Mouse (Mus musculus) liver, embryonic 12.5 days (tissue): Measurements from ENCODE around the gene Naaladl2. TPM values are rescaled to one million over a fixed set of nuclear protein-coding genes. Genes with fewer than 3 reads are reported as not detected.

ENCODE experiments used
- ATAC-seq: fragments of 200-750 bp; cut with Nextera tagmentation; 2 replicates; pipeline ENCODE4 v1.8.0; 2017; ENCODE audit warnings: moderate number of reproducible peaks, mild to moderate bottlenecking, moderate library complexity
- H3K27ac ChIP-seq: fragments of 300-500 bp; sonication (generic); 2 replicates; pipeline ENCODE4 v1.5.1; 2016; ENCODE audit warnings: mild to moderate bottlenecking
- H3K27me3 ChIP-seq: fragments of 300-500 bp; sonication (generic); replicated peaks from 2 replicates; pipeline ENCODE4 v1.6.1; 2016; ENCODE audit warnings: mild to moderate bottlenecking, moderate library complexity
- H3K36me3 ChIP-seq: fragments of 300-500 bp; sonication (generic); 2 replicates; pipeline ENCODE4 v1.6.1; 2016; ENCODE audit warnings: mild to moderate bottlenecking, moderate library complexity
- H3K4me1 ChIP-seq: fragments of 300-500 bp; sonication (generic); 2 replicates; pipeline ENCODE4 v1.6.1; 2016
- H3K4me2 ChIP-seq: fragments of 300-500 bp; sonication (generic); 2 replicates; pipeline ENCODE4 v1.6.1; 2016; ENCODE audit warnings: mild to moderate bottlenecking, moderate library complexity
- H3K4me3 ChIP-seq: fragments of 300-500 bp; sonication (generic); 2 replicates; pipeline ENCODE4 v1.5.1; 2016; ENCODE audit warnings: mild to moderate bottlenecking, moderate library complexity
- H3K9ac ChIP-seq: fragments of 300-500 bp; sonication (generic); 2 replicates; pipeline ENCODE4 v1.6.1; 2016; ENCODE audit warnings: mild to moderate bottlenecking, moderate library complexity
- H3K9me3 ChIP-seq: fragments of 300-500 bp; sonication (generic); replicated peaks from 2 replicates; pipeline ENCODE4 v1.6.1; 2016; ENCODE audit warnings: mild to moderate bottlenecking, moderate library complexity
- WGBS: fragments of 180-500 bp; shearing (Covaris S2); methylation state at CpG from one replicate; pipeline ENCODE4 v1.1.7; 2016; ENCODE audit not compliant: insufficient replicate concordance; 5-methylcytosine and 5-hydroxymethylcytosine counted together
- polyA plus RNA-seq: library from polyadenylated mRNA; unstranded; fragments of >200 nt; fragmentation: Nextera tagmentation; extraction: Ambion mirVana; gene quantifications from 2 replicates; pipeline ENCODE4 v1.2.1, GENCODE M21; 2016

Gene Naaladl2
- polyA plus RNA-seq, 1 experiment from 2014 or later = 0.25 TPM

DNA sequence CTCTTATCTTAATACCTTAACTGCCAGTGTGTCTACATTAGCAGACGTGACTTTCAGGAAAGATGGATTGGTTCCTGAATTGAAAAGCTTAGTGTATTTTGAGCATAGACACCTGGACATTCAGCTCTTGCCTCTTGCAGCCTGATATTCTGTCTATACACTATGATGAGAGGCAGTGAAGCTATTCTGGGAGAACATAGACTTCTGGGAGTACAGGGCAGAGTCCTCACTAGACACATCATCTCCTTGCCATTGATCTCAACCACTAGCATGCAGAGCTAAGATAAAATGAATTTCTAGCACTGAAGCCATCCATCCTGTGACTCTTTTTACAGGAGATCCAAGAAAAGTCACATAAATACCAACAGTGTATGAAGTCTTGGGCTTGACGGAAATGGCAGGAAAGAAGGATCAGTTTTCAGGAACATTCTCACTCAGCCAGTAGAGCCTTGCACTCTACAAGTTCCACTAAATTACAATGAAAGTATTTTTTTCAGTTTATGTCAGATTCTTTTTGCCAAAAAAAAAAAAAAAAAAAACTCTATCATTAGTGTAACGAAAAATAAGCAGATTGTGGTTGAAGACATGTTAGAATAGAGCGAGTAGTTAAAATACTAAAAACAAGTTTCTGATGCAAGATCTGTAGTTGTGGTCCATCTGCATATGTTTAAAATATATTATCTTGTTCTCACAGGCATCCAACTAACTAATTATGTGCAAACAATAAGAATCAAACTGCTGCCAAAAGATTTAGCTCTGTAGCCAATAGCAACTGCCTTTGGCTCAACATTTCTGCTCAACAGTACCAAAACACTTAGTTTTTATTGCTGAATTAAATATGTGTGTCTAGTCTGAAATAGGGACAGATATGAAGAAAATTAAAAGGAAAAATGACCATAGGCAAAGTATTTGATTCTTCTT, 1171.1 kb downstream of the Naaladl2 start:
- H3K27me3 ChIP-seq = no peaks in the 10 kb centered on the region
- 54% methylated on average over 4 of the region's 4 CpGs for WGBS
- H3K9ac ChIP-seq = no peak overlapping the region
- no peaks in the 10 kb centered on the region for H3K4me1 ChIP-seq
- no peak for ATAC-seq
- no peak overlapping the region for H3K4me3 ChIP-seq
- no peak overlapping the region for H3K27ac ChIP-seq
- H3K36me3 ChIP-seq = no peaks in the 10 kb centered on the region
- H3K4me2 ChIP-seq = no peak overlapping the region
- H3K9me3 ChIP-seq = no peaks in the 10 kb centered on the region

DNA sequence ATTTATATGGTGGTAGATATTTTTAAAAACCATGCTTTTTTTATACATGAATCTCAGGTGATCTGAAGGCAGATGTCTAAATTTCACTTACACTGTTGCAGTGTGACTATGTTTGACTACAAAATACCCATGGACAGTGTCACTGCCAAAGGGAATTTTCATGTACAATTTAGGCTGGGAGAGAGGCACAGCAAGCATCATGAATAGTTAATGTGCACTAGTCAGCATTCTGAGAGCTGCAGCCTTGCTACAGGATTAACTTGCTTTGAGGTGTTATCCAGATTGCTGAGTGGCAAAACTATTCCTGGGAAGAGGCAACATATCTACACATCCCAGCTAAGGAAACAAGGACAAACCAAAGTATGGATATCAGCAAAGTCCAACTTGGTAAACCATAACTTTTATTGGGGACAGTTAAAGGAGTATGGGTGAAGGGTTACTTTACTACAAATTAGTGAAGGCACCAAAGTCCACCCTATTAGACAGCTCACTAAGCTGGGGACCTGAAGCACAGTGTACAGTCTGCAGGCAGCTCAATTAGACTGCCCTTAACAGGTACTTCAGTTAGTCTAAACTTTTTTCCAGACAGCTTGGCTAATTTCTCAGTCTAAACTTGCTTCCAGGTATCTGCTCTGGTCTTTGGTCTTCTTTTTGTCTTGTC, 1181.0 kb downstream of the Naaladl2 start:
- H3K36me3 ChIP-seq = no peaks in the 10 kb centered on the region
- H3K27ac ChIP-seq = no peak overlapping the region
- no peaks in the 10 kb centered on the region for H3K4me1 ChIP-seq
- H3K9ac ChIP-seq = no peak overlapping the region
- H3K9me3 ChIP-seq = no peaks in the 10 kb centered on the region
- no peak overlapping the region for H3K4me3 ChIP-seq
- no peaks in the 10 kb centered on the region for H3K27me3 ChIP-seq
- no peak for ATAC-seq
- H3K4me2 ChIP-seq = no peak overlapping the region

DNA sequence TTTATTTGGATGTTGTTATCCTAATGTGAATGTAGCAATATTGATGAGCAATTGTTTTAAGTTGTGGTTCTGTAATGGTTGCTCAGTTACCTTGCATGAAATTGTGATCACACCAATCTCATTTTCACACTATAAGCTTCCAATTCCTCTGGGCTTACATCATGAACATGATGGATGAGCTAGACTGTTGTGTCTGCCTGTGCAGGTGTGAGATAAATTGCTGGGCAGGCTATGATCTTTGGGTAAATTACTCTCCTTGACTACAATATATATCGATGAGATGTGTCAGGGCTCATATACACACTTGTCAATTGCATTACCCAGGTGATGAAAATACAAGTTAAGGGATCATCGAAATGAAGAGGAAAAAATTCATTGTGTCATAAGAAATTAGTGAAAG, 1197.9 kb downstream of the Naaladl2 start:
- no peak for ATAC-seq
- 43% methylated on average over 2 of the region's 2 CpGs for WGBS
- Histone ChIP-seq H3K4me3 (no peak overlapping the region), H3K36me3 (no peaks in the 10 kb centered on the region), H3K4me2 (no peak overlapping the region), H3K4me1 (no peaks in the 10 kb centered on the region), H3K27me3 (no peaks in the 10 kb centered on the region), H3K9ac (no peak overlapping the region), H3K27ac (no peak overlapping the region), H3K9me3 (no peaks in the 10 kb centered on the region)

DNA sequence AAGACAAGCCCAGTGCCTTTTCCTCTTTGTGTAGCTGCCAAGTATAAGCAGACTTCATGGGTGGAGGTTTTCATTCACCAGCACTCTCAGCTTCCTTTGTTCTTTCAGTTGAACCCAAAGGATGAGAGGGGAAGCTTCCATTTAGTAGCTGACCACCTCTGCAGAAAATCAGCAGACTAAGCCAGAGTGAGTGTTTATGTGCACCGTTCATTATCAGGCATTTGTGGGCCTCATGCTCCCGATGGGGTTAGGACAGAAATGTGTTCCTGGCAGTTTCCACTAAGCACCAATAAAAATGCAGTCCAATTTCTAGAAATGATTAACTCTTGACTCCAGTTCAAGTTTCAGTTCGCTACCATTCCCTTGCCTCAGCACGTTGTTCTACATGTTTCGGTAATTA, 1206.8 kb downstream of the Naaladl2 start:
- no peak for ATAC-seq
- no peaks in the 10 kb centered on the region for H3K4me1 ChIP-seq

DNA sequence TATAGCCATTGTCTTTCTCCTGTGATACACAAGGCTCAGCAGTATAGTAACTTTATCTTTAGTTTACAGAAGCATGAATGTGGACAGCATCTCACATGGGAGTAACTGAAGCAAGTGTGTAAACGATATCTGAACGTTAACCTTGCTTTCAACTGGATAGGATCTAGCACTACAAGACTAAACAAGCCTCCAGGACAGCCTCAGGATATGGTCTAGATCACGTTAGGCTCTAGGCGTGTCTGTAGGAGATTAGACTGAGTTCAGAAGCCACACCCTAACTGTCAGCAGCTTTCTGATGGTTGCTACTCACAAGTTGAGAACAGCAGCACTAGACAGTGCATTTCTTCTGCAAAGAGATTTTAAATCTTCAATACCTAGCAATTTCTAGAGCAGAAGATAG, 1216.0 kb downstream of the Naaladl2 start:
- Histone ChIP-seq H3K4me2 (no peak overlapping the region), H3K4me1 (no peaks in the 10 kb centered on the region), H3K9ac (no peak overlapping the region), H3K27me3 (no peaks in the 10 kb centered on the region), H3K4me3 (no peak overlapping the region), H3K9me3 (no peaks in the 10 kb centered on the region), H3K27ac (no peak overlapping the region), H3K36me3 (no peaks in the 10 kb centered on the region)
- peak; percentile 95 for ATAC-seq
- WGBS = 38% methylated on average over 4 of the region's 4 CpGs

More for the DNA sequence above, 1206.8 kb downstream of the Naaladl2 start:
- H3K4me2 ChIP-seq = no peak overlapping the region
- WGBS = 77% methylated on average over 5 of the region's 5 CpGs
- no peak overlapping the region for H3K4me3 ChIP-seq
- H3K9me3 ChIP-seq = no peaks in the 10 kb centered on the region
- no peak overlapping the region for H3K27ac ChIP-seq
- no peak overlapping the region for H3K9ac ChIP-seq
- no peaks in the 10 kb centered on the region for H3K36me3 ChIP-seq
- no peaks in the 10 kb centered on the region for H3K27me3 ChIP-seq

DNA sequence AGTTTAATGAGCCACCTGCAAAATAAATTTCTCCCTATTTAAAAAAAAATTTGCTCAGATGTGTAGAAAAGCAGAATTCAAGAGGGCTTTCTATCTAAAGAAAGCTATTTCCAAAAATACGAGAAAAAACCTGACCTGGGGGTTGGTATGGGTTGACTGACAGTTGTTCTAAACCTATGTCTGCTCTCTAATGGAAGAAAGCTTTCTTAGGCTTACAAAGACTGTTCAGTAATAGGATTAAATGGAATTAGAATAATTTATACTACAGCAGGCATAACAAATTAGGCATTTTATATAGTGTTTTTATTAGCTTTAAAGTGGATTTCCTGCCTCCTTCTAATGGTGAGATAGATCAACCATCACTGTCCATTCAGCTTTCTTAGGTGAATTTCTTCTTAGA, 1236.4 kb downstream of the Naaladl2 start:
- H3K4me1 ChIP-seq = no peaks in the 10 kb centered on the region
- H3K27me3 ChIP-seq = no peaks in the 10 kb centered on the region
- H3K27ac ChIP-seq = no peak overlapping the region
- H3K9me3 ChIP-seq = no peaks in the 10 kb centered on the region
- H3K4me2 ChIP-seq = no peak overlapping the region
- H3K9ac ChIP-seq = no peak overlapping the region
- ATAC-seq = no peak
- 45% methylated on average over 1 of the region's 1 CpGs for WGBS
- H3K4me3 ChIP-seq = no peak overlapping the region
- no peaks in the 10 kb centered on the region for H3K36me3 ChIP-seq

DNA sequence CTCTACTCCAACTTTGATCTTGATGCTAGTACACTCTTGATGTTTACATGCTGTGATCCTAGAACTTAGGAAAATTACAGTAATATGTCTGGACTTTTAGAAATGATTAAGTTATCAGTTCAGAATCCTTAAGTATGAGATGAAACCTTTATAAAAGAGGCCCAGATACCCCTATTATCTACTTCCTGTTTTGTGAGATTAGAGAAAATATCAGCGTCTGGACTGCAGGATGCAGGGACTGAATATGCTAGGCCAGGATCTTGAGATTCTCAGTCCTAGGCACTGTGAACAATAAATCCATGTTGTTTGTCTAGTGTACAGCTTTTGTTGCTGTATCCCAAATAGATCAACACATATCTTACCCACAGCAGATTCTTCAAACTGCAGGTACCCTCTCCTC, 1278.4 kb downstream of the Naaladl2 start:
- no peak for ATAC-seq

DNA sequence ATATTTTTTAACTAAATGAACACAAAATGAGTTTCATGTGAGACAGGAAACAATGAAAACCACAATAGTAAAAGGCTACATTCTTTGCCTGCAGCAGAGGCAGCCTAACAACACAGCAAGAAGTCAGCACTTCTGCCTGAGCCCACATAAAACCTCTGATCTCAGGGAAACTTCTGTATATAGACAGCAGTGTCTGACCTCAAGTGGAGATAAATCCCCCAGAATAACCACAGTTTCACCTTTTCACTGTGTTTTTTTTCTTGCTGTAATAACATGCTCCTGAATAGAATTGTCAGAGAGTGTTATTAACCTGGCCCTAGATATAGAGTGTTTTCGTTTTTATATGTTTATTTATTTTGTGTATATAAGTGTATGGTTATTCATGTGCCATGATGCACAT, 1286.8 kb downstream of the Naaladl2 start:
- no peak overlapping the region for H3K9ac ChIP-seq
- H3K9me3 ChIP-seq = no peaks in the 10 kb centered on the region
- no peak overlapping the region for H3K4me2 ChIP-seq
- H3K27me3 ChIP-seq = no peaks in the 10 kb centered on the region
- 20% methylated on average over 1 of the region's 1 CpGs for WGBS
- no peak for ATAC-seq
- no peak overlapping the region for H3K4me3 ChIP-seq
- H3K36me3 ChIP-seq = no peaks in the 10 kb centered on the region
- H3K27ac ChIP-seq = no peak overlapping the region
- H3K4me1 ChIP-seq = no peaks in the 10 kb centered on the region

More for the DNA sequence above, 1278.4 kb downstream of the Naaladl2 start:
- 57% methylated on average over 1 of the region's 1 CpGs for WGBS
- H3K27me3 ChIP-seq = no peaks in the 10 kb centered on the region
- no peaks in the 10 kb centered on the region for H3K9me3 ChIP-seq
- H3K4me1 ChIP-seq = no peaks in the 10 kb centered on the region
- no peak overlapping the region for H3K9ac ChIP-seq
- H3K27ac ChIP-seq = no peak overlapping the region
- no peaks in the 10 kb centered on the region for H3K36me3 ChIP-seq
- no peak overlapping the region for H3K4me2 ChIP-seq
- no peak overlapping the region for H3K4me3 ChIP-seq

DNA sequence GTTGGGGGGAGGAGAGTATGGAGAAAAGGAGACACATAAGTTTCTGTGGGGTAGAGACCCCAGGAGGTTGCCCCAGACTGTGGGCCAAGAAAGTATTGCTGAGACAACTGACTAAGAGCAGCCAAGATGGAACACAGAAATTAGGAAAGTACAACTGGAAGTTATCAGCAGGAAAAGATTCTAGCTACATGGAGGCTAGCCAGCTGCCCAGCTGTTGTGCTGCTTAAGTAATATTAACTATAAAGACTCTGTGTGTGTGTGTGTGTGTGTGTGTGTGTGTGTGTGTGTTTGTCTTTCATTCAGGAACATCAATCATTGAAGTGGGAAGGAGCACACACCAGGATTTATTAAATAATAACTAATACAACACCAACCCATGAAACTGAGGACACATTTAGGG, 1326.5 kb downstream of the Naaladl2 start:
- no peaks in the 10 kb centered on the region for H3K9me3 ChIP-seq
- no peak overlapping the region for H3K4me3 ChIP-seq
- no peaks in the 10 kb centered on the region for H3K4me1 ChIP-seq
- no peaks in the 10 kb centered on the region for H3K27me3 ChIP-seq
- H3K27ac ChIP-seq = no peak overlapping the region
- no peak for ATAC-seq
- no peaks in the 10 kb centered on the region for H3K36me3 ChIP-seq
- H3K4me2 ChIP-seq = no peak overlapping the region
- no peak overlapping the region for H3K9ac ChIP-seq

DNA sequence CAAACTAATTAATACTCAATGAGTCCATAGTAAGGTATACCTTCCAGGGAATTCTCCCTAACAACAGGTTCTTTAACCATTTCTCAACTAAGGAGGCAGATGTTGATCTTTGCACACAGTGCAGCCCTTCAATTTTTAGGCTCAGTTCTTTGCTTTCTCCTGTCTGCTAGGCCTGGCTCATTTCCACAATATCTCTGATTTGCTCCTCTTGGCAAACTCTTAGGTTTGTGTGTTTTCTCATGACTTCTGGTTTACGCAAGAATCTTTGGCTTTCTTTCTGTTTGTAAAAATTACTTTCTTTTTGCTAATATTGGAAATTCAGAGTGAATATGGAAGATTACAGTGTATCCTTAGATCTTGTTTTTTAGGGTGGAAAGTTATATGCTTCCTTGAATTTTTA, 1385.3 kb downstream of the Naaladl2 start:
- WGBS = 84% methylated on average over 1 of the region's 1 CpGs

More for the DNA sequence above, 1385.3 kb downstream of the Naaladl2 start:
- ATAC-seq = no peak
- no peak overlapping the region for H3K27ac ChIP-seq
- no peak overlapping the region for H3K9ac ChIP-seq
- H3K4me1 ChIP-seq = no peaks in the 10 kb centered on the region
- no peak overlapping the region for H3K4me2 ChIP-seq
- H3K36me3 ChIP-seq = no peaks in the 10 kb centered on the region
- no peaks in the 10 kb centered on the region for H3K9me3 ChIP-seq
- no peaks in the 10 kb centered on the region for H3K27me3 ChIP-seq
- no peak overlapping the region for H3K4me3 ChIP-seq
